Mouse (Mus musculus) MEL (cell line): ENCODE data around the gene Col4a3.

ENCODE experiments used
- CTCF ChIP-seq, 3 experiments: IDR thresholded peaks in 2 of 3; conservative IDR thresholded peaks in 1 of 3; 2 replicates each; pipeline ENCODE4 v1.5.1; 2011 to 2012; ENCODE audit warnings: low read length in 3 of 3, low read depth in 2 of 3, mild to moderate bottlenecking in 2 of 3, improper control_type of control experiment in 1 of 3, inconsistent platforms in 1 of 3, mixed read lengths in 1 of 3, moderate library complexity in 1 of 3; ENCODE audit not compliant: control insufficient read depth in 1 of 3, insufficient read depth in 1 of 3, poor library complexity in 1 of 3, severe bottlenecking in 1 of 3
- EP300 ChIP-seq, 2 experiments: IDR thresholded peaks; 2 replicates each; pipeline ENCODE4 v1.6.1; 2011; ENCODE audit warnings: improper control_type of control experiment in 2 of 2, low read length in 2 of 2, low read depth in 1 of 2, mild to moderate bottlenecking in 1 of 2
- ETS1 ChIP-seq: IDR thresholded peaks from 2 replicates; pipeline ENCODE4 v1.6.1; 2012; ENCODE audit warnings: low read depth, mild to moderate bottlenecking, inconsistent platforms, low read length, improper control_type of control experiment, moderate library complexity
- JUND ChIP-seq: IDR thresholded peaks from 2 replicates; pipeline ENCODE4 v1.6.1; 2011; ENCODE audit warnings: low read depth, mild to moderate bottlenecking, improper control_type of control experiment, low read length
- MAX ChIP-seq: IDR thresholded peaks from 2 replicates; pipeline ENCODE4 v1.6.1; 2011; ENCODE audit warnings: low read length, improper control_type of control experiment
- MAZ ChIP-seq: IDR thresholded peaks from 2 replicates; pipeline ENCODE4 v1.6.1; 2012; ENCODE audit warnings: low read depth, mild to moderate bottlenecking, inconsistent platforms, low read length, improper control_type of control experiment
- POLR2A ChIP-seq, 2 experiments: IDR thresholded peaks; 2 replicates each; pipeline ENCODE4 v1.6.1; 2011 to 2012; ENCODE audit warnings: low read length in 2 of 2, mild to moderate bottlenecking in 2 of 2, control low read depth in 1 of 2, improper control_type of control experiment in 1 of 2, low read depth in 1 of 2, moderate library complexity in 1 of 2; ENCODE audit not compliant: control insufficient read depth in 1 of 2, insufficient read depth in 1 of 2, poor library complexity in 1 of 2
- TAL1 ChIP-seq: IDR thresholded peaks from 2 replicates; pipeline ENCODE4 v1.6.1; 2012; ENCODE audit warnings: mild to moderate bottlenecking, inconsistent platforms, low read length, moderate library complexity, mixed read lengths
- UBTF ChIP-seq: IDR thresholded peaks from 2 replicates; pipeline ENCODE4 v1.6.1; 2012; ENCODE audit warnings: low read depth, mild to moderate bottlenecking, inconsistent platforms, low read length, improper control_type of control experiment, moderate library complexity, borderline replicate concordance; ENCODE audit not compliant: insufficient read depth
- USF2 ChIP-seq, 2 experiments: IDR thresholded peaks; 2 replicates each; pipeline ENCODE4 v1.6.1; 2011 to 2012; ENCODE audit warnings: improper control_type of control experiment in 2 of 2, low read length in 2 of 2, borderline replicate concordance in 1 of 2, inconsistent platforms in 1 of 2, low read depth in 1 of 2, mild to moderate bottlenecking in 1 of 2; ENCODE audit not compliant: insufficient read depth in 1 of 2
- ZC3H11A ChIP-seq: IDR thresholded peaks from 2 replicates; pipeline ENCODE4 v1.6.1; 2012; ENCODE audit warnings: low read depth, mild to moderate bottlenecking, inconsistent platforms, low read length, improper control_type of control experiment
- ZNF384 ChIP-seq: IDR thresholded peaks from 2 replicates; pipeline ENCODE4 v1.6.1; 2012; ENCODE audit warnings: low read depth, mild to moderate bottlenecking, inconsistent platforms, low read length, improper control_type of control experiment

GRCm38 (mm10) chr1:82577339-82577738, 9.4 kb upstream of the Col4a3 start:
- TF ChIP-seq JUND, result no peak
- TF ChIP-seq MAX, result no peak
- no peak for TF ChIP-seq UBTF
- no peak for TF ChIP-seq ETS1
- no peak for TF ChIP-seq CTCF (IDR thresholded peaks at IDR 0.05 in 2 of 3, conservative IDR thresholded peaks at IDR 0.05 in 1 of 3; ENCODE audit: control insufficient read depth in 1 of 3, insufficient read depth in 1 of 3, low read depth in 2 of 3, low read length in 3 of 3, poor library complexity in 1 of 3, severe bottlenecking in 1 of 3)
- no peak for TF ChIP-seq EP300 (IDR thresholded peaks at IDR 0.05; ENCODE audit: low read depth in 1 of 2, low read length in 2 of 2)
- TF ChIP-seq TAL1, result no peak
- no peak for TF ChIP-seq MAZ
- TF ChIP-seq USF2 (IDR thresholded peaks at IDR 0.05; ENCODE audit: borderline replicate concordance in 1 of 2, insufficient read depth in 1 of 2, low read depth in 1 of 2, low read length in 2 of 2), result no peak
- no peak for TF ChIP-seq ZNF384
- TF ChIP-seq POLR2A (IDR thresholded peaks at IDR 0.05; ENCODE audit: control insufficient read depth in 1 of 2, insufficient read depth in 1 of 2, low read depth in 1 of 2, low read length in 2 of 2, poor library complexity in 1 of 2), result no peak
- no peak for TF ChIP-seq ZC3H11A
